Mouse (Mus musculus) fibroblast of lung, adult 2 months (primary cell): ENCODE measurements at regions not wholly inside any gene's neighbourhood (a gene's known extent, or its start where the extent isn't known, plus 50 kb on each side); places are given as distances from the start of the nearest gene placed in this dataset.

Source experiments
- DNase-seq: peaks from one replicate; pipeline ENCODE4 v3.0.0-alpha.2; 2011; ENCODE audit warnings: low read depth

DNA sequence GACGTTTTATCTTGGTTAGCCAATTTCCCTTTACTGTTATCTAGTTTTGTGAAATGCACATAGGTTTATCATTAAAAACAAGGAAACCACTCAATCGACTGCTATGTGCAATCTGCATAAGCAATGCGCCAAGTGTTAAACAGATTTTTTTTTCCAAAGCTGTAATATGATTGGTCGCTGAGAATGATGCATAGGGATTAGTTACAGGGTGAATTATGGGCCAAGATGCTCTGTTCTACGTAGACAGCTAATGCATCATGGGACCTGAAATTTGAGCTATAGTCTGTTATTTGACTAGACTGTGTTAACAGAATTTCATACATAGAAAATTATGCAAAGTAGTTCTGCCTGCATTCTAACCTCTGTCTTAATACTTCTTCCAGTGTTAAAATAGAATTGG, 284.0 kb downstream of the Basp1 start:
- DNase-seq = no peak

DNA sequence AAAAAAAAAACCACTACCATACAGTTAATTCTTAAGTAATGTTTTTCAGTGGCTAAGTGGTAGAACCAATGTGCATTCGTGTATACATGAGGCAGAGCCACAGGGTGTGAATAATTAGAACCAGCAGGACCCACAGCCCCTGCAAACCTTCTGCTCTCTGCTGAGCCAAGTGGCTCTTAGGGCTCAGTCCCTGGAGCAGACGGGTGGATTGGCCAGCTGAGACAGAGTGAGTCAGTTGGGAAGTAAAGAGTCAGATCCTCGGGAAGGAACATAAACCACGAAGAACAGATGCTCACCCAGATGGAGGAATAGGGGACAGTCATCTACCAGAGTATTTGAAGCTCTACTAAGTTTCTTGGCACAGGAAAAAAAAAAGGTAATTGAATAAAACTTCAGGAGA, 293.1 kb downstream of the Basp1 start:
- no peak for DNase-seq

DNA sequence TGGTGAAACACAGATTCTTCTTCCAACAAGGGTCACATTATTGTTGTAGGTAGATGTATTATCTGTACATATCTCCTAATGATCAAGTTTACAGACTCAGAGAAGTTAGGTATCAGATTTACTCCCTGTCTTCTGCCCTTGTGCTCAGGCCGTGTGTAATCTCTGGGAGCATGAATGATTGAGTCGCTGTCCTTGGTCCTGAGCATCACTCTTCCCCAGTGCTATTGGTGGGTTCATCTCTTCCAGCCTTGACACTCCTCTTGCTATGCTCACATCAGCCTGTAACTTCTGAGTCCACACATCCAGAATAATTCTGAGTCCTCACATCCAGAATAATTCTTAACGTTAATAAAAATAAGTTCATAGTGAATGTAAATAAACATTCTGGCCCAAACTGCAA, 295.6 kb downstream of the Basp1 start:
- no peak for DNase-seq

DNA sequence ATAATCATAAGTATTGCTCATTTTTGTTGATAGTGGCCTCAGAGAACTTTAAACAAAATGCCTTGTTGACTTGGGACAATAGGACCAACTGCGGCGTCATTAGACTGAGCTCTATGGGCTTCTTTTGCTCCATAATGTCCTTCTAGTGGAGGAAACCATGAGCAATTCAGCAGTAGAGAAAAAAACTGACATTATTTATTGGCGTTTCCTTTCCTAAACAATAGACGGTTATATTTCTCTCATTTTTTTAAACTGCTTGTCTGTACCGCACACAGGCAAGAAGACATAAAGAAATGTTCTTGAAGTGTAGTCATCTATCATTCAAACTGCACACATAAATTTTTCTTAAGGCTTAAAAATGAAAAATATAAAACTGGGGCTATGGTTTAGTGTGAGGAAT, 310.8 kb downstream of the Basp1 start:
- DNase-seq = no peak

DNA sequence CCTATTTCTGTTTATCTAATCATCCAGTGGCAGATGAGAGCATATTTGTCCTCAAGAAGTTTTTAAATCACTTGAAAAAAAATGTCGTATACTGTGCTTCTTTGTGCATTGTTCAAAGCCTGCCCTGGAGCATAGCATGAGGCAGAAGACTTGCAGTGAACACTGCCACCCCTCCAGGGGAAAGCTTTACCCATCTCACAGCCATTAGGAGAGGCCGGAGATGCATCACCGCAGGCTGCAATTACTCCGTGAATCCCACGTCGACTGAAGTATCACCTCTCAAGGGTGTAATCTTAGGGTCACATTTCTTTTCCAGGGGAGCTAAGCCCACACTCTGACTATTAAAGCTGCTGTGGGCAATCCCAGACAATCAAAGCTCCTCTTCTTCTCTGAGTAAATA, 319.8 kb downstream of the Basp1 start:
- DNase-seq = no peak

DNA sequence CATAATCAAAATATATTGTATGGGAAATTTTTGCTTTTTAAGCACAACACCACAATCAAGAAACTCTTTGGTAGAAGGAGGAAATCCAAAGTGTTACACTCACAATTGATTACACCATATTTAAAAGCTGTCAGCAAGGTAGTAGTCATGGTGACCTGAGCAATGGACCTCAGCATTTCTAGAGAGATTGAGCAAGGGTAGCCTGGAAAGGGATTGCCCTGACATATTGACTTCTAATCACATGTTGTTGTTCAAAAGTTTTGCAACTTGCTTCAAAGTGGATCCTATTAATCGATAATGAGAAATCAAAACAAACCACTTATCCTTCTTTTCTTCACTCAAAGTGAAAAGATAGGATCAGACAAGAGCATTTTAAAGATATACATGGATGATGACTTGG, 343.9 kb downstream of the Basp1 start:
- no peak for DNase-seq

DNA sequence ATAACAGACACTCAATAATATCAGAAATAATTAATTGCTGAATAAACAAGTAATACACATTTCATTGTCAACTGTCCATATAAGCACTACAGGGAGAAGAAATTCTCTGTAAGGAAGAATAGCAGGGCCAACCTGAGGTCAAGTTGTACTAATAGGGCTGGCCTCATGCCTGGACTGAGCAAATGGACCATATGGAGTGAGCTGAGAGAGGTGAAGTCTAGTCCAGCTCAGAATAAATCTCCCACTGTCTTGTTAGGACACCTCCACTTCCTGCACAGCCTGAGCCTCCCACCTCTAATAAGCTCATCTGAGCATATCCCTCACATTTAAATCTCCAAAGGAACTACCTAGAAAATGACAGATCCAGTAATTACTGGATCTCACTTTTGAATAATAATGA, 354.2 kb downstream of the Basp1 start:
- DNase-seq = no peak

DNA sequence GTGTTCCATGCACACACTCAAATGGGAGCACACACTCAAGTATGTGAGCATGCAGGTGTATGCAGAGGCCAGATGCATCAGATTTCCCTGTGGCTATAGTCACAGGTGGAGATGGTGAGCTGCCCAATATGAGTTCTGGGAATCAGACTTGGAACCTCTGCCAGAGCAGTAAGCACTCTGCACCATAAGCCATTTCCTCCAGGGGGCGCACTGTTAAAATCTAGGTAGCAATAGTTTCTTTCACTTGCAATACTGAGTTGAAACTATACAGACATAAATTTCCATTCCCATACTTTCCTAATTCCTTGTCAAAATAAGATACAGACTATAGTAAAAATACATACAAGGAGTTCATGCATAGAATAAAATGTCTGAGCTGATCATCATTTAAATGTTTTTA, 365.7 kb downstream of the Basp1 start:
- peak; percentile 13 for DNase-seq

DNA sequence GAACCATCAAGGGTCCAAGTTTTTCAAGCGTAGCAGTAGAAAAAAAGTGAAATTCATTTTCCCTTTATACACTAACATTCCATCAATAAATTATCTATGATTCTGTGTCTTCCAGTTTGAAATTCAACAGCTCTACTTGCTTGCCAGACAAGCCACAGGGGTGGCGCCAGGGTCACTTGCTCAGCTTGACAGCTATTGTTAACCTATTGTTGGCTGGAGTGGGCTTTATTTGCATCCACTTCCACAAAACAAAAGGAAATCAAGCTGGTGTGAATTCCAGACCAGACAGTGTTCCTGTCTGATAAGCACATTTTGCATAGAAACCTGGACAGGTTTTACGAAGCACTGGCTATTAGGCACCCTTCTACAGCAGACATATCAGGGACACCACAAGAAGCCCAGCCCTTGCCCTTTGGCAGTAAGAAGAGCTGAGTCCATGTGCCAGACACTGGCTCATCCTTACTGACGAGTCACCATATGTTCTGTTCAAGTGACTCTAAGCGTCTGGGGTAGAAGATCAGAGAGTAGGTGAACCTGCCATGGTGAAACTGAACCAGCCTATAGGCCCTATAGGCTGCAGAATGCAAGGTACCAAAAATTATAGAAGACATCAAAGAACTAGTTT, 366.9 kb downstream of the Basp1 start:
- DNase-seq = no peak

DNA sequence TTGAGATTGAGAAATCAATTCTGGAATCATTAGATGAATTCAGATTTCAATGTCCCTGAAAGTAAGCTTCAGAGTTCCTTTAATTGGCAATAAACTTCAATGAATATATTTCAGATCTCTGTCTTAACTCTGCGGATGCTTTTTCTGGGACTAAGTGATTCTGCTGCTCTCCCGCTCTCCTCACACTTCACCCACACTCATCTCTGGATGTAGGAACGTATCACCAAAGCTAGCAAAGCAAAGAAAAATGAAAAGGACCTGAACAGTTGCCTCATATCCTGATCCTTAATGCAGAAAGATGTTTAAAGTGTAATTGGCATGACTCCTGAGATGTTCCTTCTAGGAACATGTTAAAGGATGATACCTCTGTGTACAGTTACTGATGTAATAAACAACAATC, 377.3 kb downstream of the Basp1 start:
- DNase-seq = no peak

DNA sequence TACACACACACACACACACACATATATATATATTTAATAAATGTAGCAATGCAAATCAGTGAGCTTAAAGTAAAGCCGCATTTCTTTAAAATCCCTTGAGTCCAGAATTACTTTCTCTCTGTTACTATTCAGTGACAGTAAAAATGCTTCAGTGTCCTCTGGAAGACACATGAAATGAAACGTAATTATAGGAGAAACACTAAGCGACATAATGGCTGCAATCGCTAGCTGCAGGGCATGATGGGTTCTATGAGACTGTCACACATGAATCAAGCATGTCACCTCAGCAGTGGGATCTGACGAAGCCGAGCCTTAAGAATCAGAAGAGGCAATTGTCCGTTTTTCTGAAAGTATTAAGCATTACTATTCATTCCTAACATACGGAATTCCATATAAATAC, 385.7 kb downstream of the Basp1 start:
- no peak for DNase-seq

DNA sequence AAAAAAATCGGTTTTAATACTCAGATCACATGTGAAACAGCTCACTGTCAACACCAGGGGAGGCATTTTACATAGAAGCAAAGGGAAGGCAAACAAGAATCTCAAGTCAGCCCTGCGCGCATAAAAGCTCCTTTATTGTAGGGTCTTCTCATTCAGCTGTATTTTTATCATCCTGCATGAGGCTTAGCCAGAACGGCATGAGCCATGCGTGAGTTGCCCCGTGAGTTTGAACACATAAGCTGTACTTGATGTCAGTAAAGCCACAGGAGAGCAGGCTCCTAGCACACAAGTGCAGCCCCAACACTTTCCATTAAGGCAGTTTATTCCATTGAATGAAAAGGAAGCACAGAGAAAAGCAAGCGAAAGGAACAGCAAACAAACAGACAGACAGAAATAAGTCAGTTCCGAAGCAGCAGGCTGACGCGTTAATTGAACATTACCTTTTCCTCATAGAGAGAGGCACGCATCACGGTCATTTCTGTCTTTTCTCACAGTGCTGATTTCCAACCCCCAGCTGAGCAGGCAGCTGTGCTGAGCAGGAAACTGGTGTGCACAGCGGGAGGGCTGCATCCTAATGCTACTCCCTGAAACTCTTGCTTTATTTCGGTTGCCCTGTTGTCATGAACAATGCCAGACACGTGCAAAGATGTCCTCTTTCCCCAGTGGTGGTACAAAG, 386.6 kb downstream of the Basp1 start:
- DNase-seq = no peak

DNA sequence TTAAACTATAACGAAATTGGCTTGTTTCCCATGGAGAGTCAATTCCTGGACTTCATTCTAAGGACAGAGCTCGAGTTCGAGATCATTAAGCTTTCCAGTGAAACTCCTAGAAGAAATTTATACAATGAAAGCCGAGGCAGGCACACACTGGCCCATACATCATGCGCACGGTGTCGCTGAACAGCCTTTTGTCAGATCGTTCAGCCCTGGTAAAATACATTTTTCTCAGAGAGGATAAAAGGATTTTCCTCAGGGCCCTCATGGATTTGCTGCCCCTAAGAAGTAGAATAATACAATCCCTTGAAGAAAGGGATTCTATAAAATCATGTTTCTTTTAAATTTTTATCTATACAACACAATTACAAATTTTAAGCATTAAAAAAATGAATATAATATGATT, 387.2 kb downstream of the Basp1 start:
- DNase-seq = no peak

DNA sequence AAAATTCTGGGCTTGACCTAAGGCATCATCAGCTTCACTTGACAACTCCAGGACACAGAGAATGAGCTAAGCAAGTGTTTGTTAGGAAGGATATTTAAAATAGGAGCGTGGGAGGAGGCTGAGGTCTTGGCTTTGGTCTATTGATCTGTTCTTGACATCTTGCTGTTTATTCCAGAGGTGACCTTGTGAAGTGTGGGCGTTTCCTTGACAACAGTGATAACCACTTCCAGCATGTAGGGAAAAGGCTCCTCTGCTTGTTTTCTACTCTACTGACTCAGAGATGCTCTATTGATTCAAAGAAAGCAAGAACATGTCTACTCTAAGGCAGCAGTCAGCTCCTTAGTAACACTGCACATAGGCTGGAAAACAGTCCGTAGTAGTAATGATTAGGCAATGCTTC, 392.6 kb downstream of the Basp1 start:
- no peak for DNase-seq

DNA sequence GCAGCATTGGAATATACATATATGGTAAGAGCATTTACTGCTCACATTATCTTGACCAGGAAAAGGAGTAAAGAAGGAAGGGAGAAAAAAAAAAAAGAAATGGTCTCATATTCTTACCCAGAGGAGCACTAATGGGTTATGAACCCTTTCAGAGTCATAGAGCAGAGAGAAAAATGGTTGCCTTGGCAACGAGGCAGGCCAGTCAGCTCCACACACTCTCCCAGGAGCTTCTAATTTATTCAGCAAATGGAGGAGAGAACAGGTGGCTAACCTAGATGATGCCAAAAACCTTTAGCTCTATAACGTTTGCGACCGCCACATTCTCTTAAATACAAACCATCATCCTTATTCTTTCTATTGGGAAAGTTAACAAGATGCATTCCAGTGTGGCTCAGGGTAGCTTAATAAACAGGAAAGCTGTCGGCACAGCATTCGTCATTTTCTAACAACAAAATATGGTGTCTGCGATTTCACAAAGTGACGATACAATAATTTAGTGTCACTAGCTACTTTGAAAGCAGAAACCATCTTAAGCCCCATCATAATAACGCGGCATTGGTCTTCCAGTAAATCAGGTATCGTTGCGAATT, 394.1 kb downstream of the Basp1 start:
- DNase-seq = no peak

DNA sequence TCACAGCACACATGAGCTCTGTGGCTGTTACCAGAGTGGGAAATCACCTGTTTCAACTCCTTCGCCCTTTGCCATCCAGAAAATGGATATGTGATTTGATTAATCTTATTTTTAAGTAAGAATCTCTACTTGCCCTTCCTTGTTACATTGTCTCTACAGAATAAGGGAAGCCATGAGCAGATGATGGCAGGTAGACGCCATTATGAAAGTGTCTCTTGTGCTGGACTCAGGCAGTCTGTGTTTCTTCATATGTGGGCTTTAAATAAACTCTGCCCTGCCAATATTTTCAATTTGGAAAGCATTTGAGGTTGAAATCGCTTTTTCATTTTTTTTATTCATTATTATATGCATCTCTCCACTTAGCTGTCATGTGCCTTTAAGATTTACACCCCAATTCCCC, 394.6 kb downstream of the Basp1 start:
- DNase-seq = no peak

DNA sequence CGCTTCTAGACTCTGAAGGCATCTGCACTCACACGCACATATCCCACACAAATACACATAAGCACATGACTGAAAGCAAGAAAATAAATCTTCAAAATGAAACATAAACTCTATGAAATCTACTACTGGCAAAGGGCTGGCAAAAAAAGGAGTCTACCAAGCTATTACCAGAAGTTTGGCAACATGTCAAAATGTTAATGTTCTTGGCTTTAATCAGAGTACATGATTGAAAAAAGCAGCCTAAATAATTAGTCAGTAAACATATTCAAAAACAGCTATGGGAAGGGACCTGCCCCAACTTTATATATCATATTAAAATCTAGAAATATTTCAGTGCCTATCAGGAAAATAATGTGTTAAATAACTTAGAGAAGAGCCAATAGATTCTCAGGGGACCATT, 405.8 kb downstream of the Basp1 start:
- no peak for DNase-seq

DNA sequence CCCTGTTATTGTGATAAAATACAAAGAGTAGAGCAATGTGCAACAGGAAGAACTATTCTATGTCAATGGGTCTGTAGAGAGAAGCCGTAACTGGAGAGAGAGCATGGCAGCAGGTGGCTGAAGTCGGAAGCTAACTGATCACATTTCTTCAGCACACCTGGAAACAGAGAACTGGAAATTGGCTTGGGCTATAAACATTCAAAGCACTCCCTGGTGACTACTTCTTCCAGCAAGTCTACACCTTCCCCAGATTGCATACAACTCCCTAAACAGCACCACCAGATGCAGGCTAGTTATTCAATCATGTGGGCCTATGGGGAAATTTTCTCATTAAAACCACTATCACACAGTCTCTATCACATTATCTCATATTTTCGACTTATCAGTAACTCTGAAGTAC, 413.4 kb downstream of the Basp1 start:
- DNase-seq = no peak

DNA sequence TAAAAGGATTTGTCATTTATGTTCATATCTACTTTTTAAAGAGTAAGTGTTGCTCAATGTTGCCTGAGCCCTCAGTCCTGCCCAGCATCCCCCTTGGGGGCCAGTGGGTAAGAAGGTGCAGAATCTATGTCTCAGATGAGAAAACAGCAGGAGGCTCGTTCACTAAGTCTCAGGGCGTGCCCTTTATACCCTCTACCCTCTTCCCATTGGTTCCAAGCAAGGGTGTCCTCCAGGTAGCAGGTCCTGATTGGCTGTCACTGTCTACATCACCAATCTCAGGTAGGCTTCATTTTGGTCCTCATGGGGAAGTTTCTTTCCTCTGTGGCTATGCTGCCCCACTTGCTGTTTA, 420.3 kb downstream of the Basp1 start:
- no peak for DNase-seq

DNA sequence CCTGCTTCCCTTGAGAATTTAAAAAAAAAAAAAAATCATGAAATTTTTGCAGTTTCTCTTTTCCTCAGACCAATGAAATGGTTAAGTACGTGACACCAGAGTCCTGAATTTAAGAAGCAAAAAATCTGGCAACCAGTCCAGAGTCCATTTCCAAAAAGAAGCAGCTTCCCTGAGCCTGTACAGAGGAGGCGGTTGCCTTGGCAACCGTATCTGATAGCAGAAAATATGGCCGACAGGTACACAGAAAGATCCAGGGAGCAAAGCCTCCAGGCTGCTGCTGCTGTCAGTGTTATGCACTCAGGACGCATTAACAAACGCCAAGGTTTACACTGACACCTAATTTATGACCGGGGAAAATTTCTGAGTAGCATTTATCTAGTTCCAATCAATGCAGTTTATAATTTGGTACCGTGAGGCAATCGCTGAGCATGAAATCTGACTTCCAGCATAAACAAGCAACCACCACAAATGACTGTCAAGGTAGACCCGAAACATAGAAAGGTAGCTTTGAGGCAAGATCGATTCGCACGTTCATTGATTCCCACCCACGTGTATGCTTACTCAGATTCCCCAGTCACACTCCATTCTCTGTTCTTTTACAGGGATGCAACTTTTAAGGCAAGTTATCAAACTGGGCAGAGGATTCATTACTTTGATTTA, 420.8 kb downstream of the Basp1 start:
- no peak for DNase-seq

DNA sequence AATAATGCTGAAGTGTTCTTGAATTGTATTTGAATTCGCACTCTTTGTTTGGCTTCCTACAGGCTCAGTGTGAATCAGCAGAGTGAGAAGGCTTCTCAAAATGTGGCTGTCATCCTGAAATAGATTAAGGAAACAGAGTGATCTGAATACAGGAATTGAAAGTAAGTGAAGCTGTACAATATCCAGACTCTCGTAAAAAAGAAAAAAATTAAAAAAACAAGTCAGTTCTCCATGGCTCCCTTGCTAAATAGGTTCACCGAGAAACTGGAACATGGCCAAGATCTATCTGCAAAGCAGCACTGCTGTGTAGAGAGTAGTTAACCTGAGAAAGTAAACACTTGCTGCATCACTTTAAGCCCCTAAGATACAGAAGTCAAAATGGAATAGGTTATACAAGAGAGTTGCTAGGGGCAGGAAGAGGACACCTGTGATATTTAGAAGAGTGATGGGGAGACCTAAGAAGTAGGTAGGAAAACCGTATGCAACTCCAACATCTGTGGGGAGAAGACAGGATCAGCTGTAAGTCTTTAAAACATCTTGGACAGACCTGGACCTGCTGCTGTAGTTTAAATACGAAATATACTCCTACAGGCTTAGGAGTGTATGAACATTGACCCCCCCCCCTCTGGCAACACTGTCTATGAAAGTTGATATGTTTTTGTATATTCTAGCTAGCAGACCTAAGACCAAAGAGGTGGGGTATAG, 423.3 kb downstream of the Basp1 start:
- no peak for DNase-seq

DNA sequence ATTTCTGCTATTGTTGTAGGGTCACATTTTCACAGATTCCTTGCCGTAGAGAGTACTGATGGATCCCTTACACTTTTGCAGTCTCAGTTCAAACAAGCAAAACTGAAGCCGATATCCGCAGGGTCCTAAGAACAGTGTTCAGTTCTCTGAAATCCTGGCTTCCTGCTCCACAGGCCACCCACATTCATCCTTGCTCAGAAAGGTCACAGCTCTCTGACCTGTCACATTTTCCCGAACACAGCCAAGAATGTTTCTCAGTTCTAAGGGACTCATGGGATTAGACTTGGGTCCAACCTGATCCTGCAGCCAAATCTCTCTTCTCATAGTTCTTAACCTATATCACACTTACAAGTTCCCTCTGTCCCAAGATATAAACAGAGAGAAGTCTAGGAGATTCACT, 432.7 kb downstream of the Basp1 start:
- DNase-seq = no peak

DNA sequence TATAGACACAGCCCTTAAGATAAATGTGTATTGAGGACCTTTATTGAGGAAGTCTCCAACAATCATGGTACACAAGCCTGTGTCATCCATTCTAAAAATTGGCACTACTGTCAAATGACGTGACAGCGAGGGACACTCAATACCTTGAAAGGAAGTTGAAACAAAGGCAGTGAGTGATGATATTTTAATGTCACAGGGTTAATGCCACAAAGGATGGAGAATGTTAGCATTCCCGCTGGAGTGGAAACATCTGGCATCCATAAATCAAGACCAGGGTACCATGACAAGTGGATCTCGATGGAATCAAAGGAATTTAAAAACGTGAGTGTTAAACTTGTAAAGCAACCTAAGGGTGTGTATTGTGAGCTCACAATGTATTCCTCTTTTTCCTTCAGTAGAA, 441.5 kb downstream of the Basp1 start:
- no peak for DNase-seq
